Mouse (Mus musculus): Measurements from ENCODE around the gene Med29.

- TF ChIP-seq TAL1 (IDR thresholded peaks at IDR 0.05; ENCODE audit: low read length): no peak
- TF ChIP-seq GATA1 (IDR thresholded peaks at IDR 0.05; ENCODE audit: low read length): no peak
Observed at GRCm38 (mm10) chr7:28410841-28411475, 18.4 kb upstream of the Med29 start.

All from erythroblast, embryonic 14.5 days (primary cell).